Mouse (Mus musculus) stomach, embryonic 14.5 days (tissue): Measurements from ENCODE around the gene Eogt. TPM values are rescaled to one million over a fixed set of nuclear protein-coding genes. Genes with fewer than 3 reads are reported as not detected.

Source experiments
- ATAC-seq: fragments of 200-750 bp; cut with Nextera tagmentation; 2 replicates; pipeline ENCODE4 v1.8.0; 2017; ENCODE audit warnings: low read depth, moderate TSS enrichment; ENCODE audit not compliant: insufficient number of reproducible peaks, insufficient read depth, low FRiP score
- H3K27ac ChIP-seq: fragments of 300-500 bp; sonication (generic); 2 replicates; pipeline ENCODE4 v1.5.1; 2014; ENCODE audit warnings: mild to moderate bottlenecking, low read length, moderate library complexity, mixed read lengths
- H3K27me3 ChIP-seq: fragments of 300-500 bp; sonication (generic); 2 replicates; pipeline ENCODE4 v1.6.1; 2014; ENCODE audit warnings: low read length, control low read depth, mixed read lengths; ENCODE audit not compliant: control insufficient read depth, insufficient read depth
- H3K36me3 ChIP-seq: fragments of 300-500 bp; sonication (generic); 2 replicates; pipeline ENCODE4 v1.6.1; 2014; ENCODE audit warnings: mild to moderate bottlenecking, control low read depth, low read length, moderate library complexity, mixed read lengths; ENCODE audit not compliant: control insufficient read depth, insufficient read depth
- H3K4me1 ChIP-seq: fragments of 300-500 bp; sonication (generic); 2 replicates; pipeline ENCODE4 v1.6.1; 2014; ENCODE audit warnings: low read length, control low read depth, mixed read lengths; ENCODE audit not compliant: control insufficient read depth, insufficient read depth
- H3K4me2 ChIP-seq: fragments of 300-500 bp; sonication (generic); replicated peaks from 2 replicates; pipeline ENCODE4 v1.6.1; 2014; ENCODE audit warnings: low read depth, low read length, control low read depth
- H3K4me3 ChIP-seq: fragments of 300-500 bp; sonication (generic); 2 replicates; pipeline ENCODE4 v1.5.1; 2014; ENCODE audit warnings: low read depth, low read length, control low read depth
- H3K9ac ChIP-seq: fragments of 300-500 bp; sonication (generic); replicated peaks from 2 replicates; pipeline ENCODE4 v1.6.1; 2014; ENCODE audit warnings: low read depth, mild to moderate bottlenecking, control low read depth, low read length, moderate library complexity, mixed read lengths
- H3K9me3 ChIP-seq: fragments of 300-500 bp; sonication (generic); 2 replicates; pipeline ENCODE4 v1.6.1; 2016; ENCODE audit warnings: low read depth, low read length, control low read depth; ENCODE audit not compliant: control insufficient read depth
- WGBS: fragments of 180-500 bp; shearing (Covaris S2); extraction: QIAGEN DNeasy Blood & Tissue Kit; methylation state at CpG from one replicate; pipeline ENCODE4 v1.1.7; 2014; 5-methylcytosine and 5-hydroxymethylcytosine counted together
- polyA plus RNA-seq: library from polyadenylated mRNA; unstranded; fragments of >200 nt; fragmentation: Nextera tagmentation; extraction: Ambion mirVana; gene quantifications from 2 replicates; pipeline ENCODE4 v1.2.1, GENCODE M21; 2014

Eogt gene
- polyA plus RNA-seq, 1 experiment from 2014 or later = 11.7 TPM

DNA sequence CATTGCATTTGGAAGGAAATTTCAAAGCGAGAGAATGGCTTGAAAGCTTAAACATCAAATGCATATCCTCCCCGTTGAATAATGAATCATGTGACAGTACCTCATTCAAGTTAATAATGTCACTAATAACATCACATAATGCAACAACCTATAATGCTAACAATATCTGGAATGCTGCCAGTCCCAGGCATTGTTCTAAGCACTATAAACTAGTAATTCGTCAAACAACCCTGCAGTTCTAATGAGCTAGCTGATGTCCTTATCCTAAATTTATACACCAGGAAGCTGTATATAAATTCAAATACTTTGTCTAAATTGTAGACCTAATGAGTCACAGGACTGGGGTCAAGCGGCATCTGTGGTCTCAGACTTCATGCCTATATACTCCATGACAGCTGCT is 28.1 kb downstream of the Eogt start:
- 88% methylated on average over 4 of the region's 4 CpGs for WGBS
- H3K4me2 ChIP-seq = no peak overlapping the region
- ATAC-seq = no peak
- no peak overlapping the region for H3K4me3 ChIP-seq
- H3K4me1 ChIP-seq = peaks cover 4% of the 10 kb centered on the region; the same call in 1 of the 2 replicates
- H3K9ac ChIP-seq = no peak overlapping the region
- H3K36me3 ChIP-seq = peaks cover 3% of the 10 kb centered on the region
- no peaks in the 10 kb centered on the region for H3K27me3 ChIP-seq
- H3K9me3 ChIP-seq = no peaks in the 10 kb centered on the region
- no peak overlapping the region for H3K27ac ChIP-seq

DNA sequence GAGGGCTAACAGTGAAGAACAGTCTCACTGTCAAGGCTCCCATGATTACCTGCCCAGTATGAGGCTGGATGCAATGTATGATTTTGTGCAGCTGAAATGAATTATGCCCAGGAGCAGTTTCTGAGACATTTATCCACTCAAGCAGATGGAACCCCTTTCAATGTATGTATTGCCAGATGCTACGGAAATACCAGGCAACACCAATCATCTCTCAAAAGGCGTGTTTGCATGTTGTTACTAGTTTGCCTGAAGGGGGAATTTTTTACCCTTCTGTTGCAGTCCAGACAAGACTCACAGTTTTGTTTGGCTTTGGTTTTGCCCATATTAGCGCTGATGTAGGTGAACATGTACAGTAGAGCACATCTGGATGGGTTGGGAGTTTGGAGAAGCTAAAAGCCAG is 30.7 kb downstream of the Eogt start:
- H3K4me1 ChIP-seq = no peaks in the 10 kb centered on the region
- no peak overlapping the region for H3K27ac ChIP-seq
- 85% methylated on average over 3 of the region's 3 CpGs for WGBS
- no peaks in the 10 kb centered on the region for H3K9me3 ChIP-seq
- no peak for ATAC-seq
- H3K4me2 ChIP-seq = no peak overlapping the region
- no peak overlapping the region for H3K4me3 ChIP-seq
- peaks cover 3% of the 10 kb centered on the region for H3K36me3 ChIP-seq
- H3K9ac ChIP-seq = no peak overlapping the region
- H3K27me3 ChIP-seq = no peaks in the 10 kb centered on the region

GRCm38 (mm10) chr6:97116896-97117295 is 32.1 kb downstream of the Eogt start:
- no peak for ATAC-seq
- Histone ChIP-seq H3K9me3 (no peaks in the 10 kb centered on the region), H3K4me2 (no peak overlapping the region), H3K36me3 (peaks cover 3% of the 10 kb centered on the region), H3K9ac (no peak overlapping the region), H3K27ac (no peak overlapping the region), H3K27me3 (no peaks in the 10 kb centered on the region), H3K4me3 (no peak overlapping the region), H3K4me1 (no peaks in the 10 kb centered on the region)
- 82% methylated on average over 5 of the region's 5 CpGs for WGBS

DNA sequence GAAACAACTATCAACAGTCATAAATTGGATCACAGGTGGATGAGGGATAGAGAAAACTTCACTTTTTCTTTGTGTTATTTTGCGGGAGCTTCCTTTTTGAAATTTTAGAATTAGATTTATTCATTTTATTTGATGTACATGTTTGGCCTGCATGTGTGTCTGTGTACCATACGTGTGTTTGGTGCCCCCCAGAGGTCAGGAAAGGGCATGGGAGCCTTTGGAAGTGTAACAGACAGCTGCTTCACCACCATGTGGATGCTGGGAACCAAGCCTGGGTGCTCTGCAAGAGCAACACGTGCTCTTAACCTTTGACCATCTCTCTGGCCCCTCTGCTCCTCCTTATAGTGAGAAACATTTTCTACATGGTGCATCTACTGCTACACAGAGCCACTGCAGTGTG is 34.2 kb downstream of the Eogt start:
- H3K36me3 ChIP-seq = peaks cover 2% of the 10 kb centered on the region
- no peak for ATAC-seq

GRCm38 (mm10) chr6:97112177-97112576 is 36.8 kb downstream of the Eogt start:
- Histone ChIP-seq H3K4me2 (no peak overlapping the region), H3K4me1 (no peaks in the 10 kb centered on the region), H3K36me3 (no peaks in the 10 kb centered on the region), H3K9me3 (no peaks in the 10 kb centered on the region), H3K4me3 (no peak overlapping the region), H3K9ac (no peak overlapping the region), H3K27ac (no peak overlapping the region), H3K27me3 (no peaks in the 10 kb centered on the region)
- ATAC-seq = no peak
- WGBS = 94% methylated on average over 8 of the region's 8 CpGs

More for the DNA sequence above, 34.2 kb downstream of the Eogt start:
- WGBS = 67% methylated on average over 3 of the region's 3 CpGs
- H3K27ac ChIP-seq = no peak overlapping the region
- no peak overlapping the region for H3K9ac ChIP-seq
- no peak overlapping the region for H3K4me3 ChIP-seq
- no peaks in the 10 kb centered on the region for H3K4me1 ChIP-seq
- H3K4me2 ChIP-seq = no peak overlapping the region
- H3K9me3 ChIP-seq = no peaks in the 10 kb centered on the region
- no peaks in the 10 kb centered on the region for H3K27me3 ChIP-seq

DNA sequence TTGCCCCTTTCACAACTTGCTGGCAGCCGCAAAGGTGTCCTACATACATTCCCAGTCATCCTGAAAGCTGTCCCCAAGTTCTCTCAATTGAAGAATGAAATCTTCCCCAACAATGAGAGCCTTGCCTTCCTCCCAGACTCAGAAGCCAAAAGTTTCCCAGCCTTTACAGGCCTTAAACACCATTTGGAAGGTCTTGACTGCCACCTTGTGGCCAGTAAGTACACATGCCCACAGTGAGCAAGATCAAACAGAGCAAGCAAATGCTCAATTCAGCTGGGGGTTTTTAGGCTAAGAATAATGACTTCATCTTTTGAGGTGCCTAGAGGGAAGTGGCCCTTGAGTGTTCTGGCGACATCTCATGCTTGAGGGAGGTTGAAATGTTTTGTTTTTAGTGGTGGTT is 42.2 kb downstream of the Eogt start:
- peak; percentile 59; the same call in 1 of the 2 replicates for ATAC-seq
- no peak overlapping the region for H3K4me3 ChIP-seq
- no peaks in the 10 kb centered on the region for H3K9me3 ChIP-seq
- no peaks in the 10 kb centered on the region for H3K36me3 ChIP-seq
- H3K4me2 ChIP-seq = no peak overlapping the region
- H3K27me3 ChIP-seq = no peaks in the 10 kb centered on the region; the same call in 1 of the 2 replicates
- H3K4me1 ChIP-seq = no peaks in the 10 kb centered on the region
- 24% methylated on average over 2 of the region's 2 CpGs for WGBS
- H3K27ac ChIP-seq = no peak overlapping the region
- H3K9ac ChIP-seq = no peak overlapping the region

- Histone ChIP-seq H3K4me3 (no peak overlapping the region), H3K27ac (no peak overlapping the region), H3K9ac (no peak overlapping the region), H3K4me2 (no peak overlapping the region), H3K36me3 (no peaks in the 10 kb centered on the region), H3K4me1 (no peaks in the 10 kb centered on the region), H3K9me3 (no peaks in the 10 kb centered on the region), H3K27me3 (no peaks in the 10 kb centered on the region; the same call in 1 of the 2 replicates)
- ATAC-seq = no peak
- 81% methylated on average over 8 of the region's 8 CpGs for WGBS
These were observed 42.9 kb downstream of the Eogt start for GRCm38 (mm10) chr6:97106106-97106505.

GRCm38 (mm10) chr6:97104264-97104852 is 44.6 kb downstream of the Eogt start:
- Histone ChIP-seq H3K4me3 (no peak overlapping the region), H3K36me3 (no peaks in the 10 kb centered on the region), H3K9ac (no peak overlapping the region), H3K27ac (no peak overlapping the region), H3K27me3 (no peaks in the 10 kb centered on the region; the same call in 1 of the 2 replicates), H3K4me2 (no peak overlapping the region), H3K4me1 (no peaks in the 10 kb centered on the region), H3K9me3 (no peaks in the 10 kb centered on the region)
- WGBS = 72% methylated on average over 7 of the region's 7 CpGs
- ATAC-seq = no peak
